Mouse (Mus musculus): ENCODE results near the gene Espn.

Espn gene

GRCm38 (mm10) chr4:152097911-152098799 is 54.0 kb downstream of the Espn start:
- no peak for DNase-seq (ENCODE audit: low spot score in 2 of 2)

- no peak for DNase-seq (ENCODE audit: low spot score in 2 of 2)
These were observed 55.2 kb downstream of the Espn start for GRCm38 (mm10) chr4:152096927-152097326.

- DNase-seq (ENCODE audit: low spot score in 2 of 2) = peak; percentile 60 to 79
These were observed 55.9 kb downstream of the Espn start for GRCm38 (mm10) chr4:152095937-152096910.

GRCm38 (mm10) chr4:152094233-152094632 is 57.9 kb downstream of the Espn start:
- DNase-seq (ENCODE audit: low spot score in 2 of 2) = no peak

GRCm38 (mm10) chr4:152092751-152093293 is 59.3 kb downstream of the Espn start:
- no peak for DNase-seq (ENCODE audit: low spot score in 2 of 2)

GRCm38 (mm10) chr4:152090191-152090590 is 62.0 kb downstream of the Espn start:
- DNase-seq (ENCODE audit: low spot score in 2 of 2) = no peak

GRCm38 (mm10) chr4:152088556-152089120 is 63.5 kb downstream of the Espn start:
- DNase-seq (ENCODE audit: low spot score in 2 of 2) = no peak

- no peak for DNase-seq (ENCODE audit: low spot score in 2 of 2)
These were observed 64.0 kb downstream of the Espn start for GRCm38 (mm10) chr4:152088133-152088532.

GRCm38 (mm10) chr4:152087211-152088081 is 64.7 kb downstream of the Espn start:
- DNase-seq (ENCODE audit: low spot score in 2 of 2) = no peak

GRCm38 (mm10) chr4:152086505-152087210 is 65.5 kb downstream of the Espn start:
- DNase-seq (ENCODE audit: low spot score in 2 of 2) = peak in 1 of 2 experiments; percentile 60

- DNase-seq (ENCODE audit: low spot score in 2 of 2) = no peak
These were observed 67.6 kb downstream of the Espn start for GRCm38 (mm10) chr4:152084616-152085015.

GRCm38 (mm10) chr4:152083611-152084220 is 68.5 kb downstream of the Espn start:
- no peak for DNase-seq (ENCODE audit: low spot score in 2 of 2)

- no peak for DNase-seq (ENCODE audit: low spot score in 2 of 2)
These were observed 72.2 kb downstream of the Espn start for GRCm38 (mm10) chr4:152079931-152080330.

GRCm38 (mm10) chr4:152079261-152079660 is 72.9 kb downstream of the Espn start:
- DNase-seq (ENCODE audit: low spot score in 2 of 2) = no peak

- DNase-seq (ENCODE audit: low spot score in 2 of 2) = no peak
These were observed 74.1 kb downstream of the Espn start for GRCm38 (mm10) chr4:152078105-152078530.

GRCm38 (mm10) chr4:152077191-152077590 is 75.0 kb downstream of the Espn start:
- DNase-seq (ENCODE audit: low spot score in 2 of 2) = no peak

GRCm38 (mm10) chr4:152074548-152074947 is 77.6 kb downstream of the Espn start:
- DNase-seq (ENCODE audit: low spot score in 2 of 2) = no peak

GRCm38 (mm10) chr4:152073715-152074114 is 78.5 kb downstream of the Espn start:
- DNase-seq (ENCODE audit: low spot score in 2 of 2) = no peak

- DNase-seq (ENCODE audit: low spot score in 2 of 2) = no peak
These were observed 79.5 kb downstream of the Espn start for GRCm38 (mm10) chr4:152072655-152073054.
